Mouse (Mus musculus) CH12.LX (cell line): ENCODE results near the gene Nebl. TPM values are rescaled to one million over a fixed set of nuclear protein-coding genes. Genes with fewer than 3 reads are reported as not detected.

ENCODE experiments used
- DNase-seq: peaks from one replicate; pipeline ENCODE4 v3.0.0-alpha.2; 2013; ENCODE audit errors: extremely low read depth
- H3K27ac ChIP-seq: 2 replicates; pipeline ENCODE4 v1.5.1; 2012; ENCODE audit warnings: low read depth, mild to moderate bottlenecking, control low read depth, moderate library complexity; ENCODE audit not compliant: insufficient read depth
- H3K27me3 ChIP-seq: replicated peaks from 2 replicates; pipeline ENCODE3; 2012; ENCODE audit warnings: inconsistent platforms
- H3K36me3 ChIP-seq, 2 experiments: replicated peaks in 1 of 2; 2 replicates each; pipeline versions ENCODE3 to v1.6.1; 2012; ENCODE audit warnings: inconsistent platforms in 1 of 2, low read length in 1 of 2, mild to moderate bottlenecking in 1 of 2, mixed read lengths in 1 of 2, moderate library complexity in 1 of 2; ENCODE audit not compliant: control insufficient read depth in 1 of 2, insufficient read depth in 1 of 2
- H3K4me1 ChIP-seq, 2 experiments: 2 replicates each; pipeline ENCODE4 v1.6.1; 2012; ENCODE audit warnings: inconsistent platforms in 1 of 2, moderate library complexity in 1 of 2; ENCODE audit not compliant: insufficient read depth in 2 of 2, control insufficient read depth in 1 of 2
- H3K4me2 ChIP-seq: 2 replicates; pipeline ENCODE4 v1.6.1; 2012; ENCODE audit warnings: low read depth, mild to moderate bottlenecking, control low read depth; ENCODE audit not compliant: poor library complexity, insufficient read depth, severe bottlenecking
- H3K4me3 ChIP-seq, 3 experiments: fragments of 150-350 bp in 1 of 3; sonication (generic) in 1 of 3; replicated peaks in 1 of 3; 2 replicates each; pipeline versions ENCODE3 to v1.5.1; 2011 to 2012; ENCODE audit warnings: low read depth in 2 of 3, low read length in 2 of 3, mild to moderate bottlenecking in 2 of 3, moderate library complexity in 2 of 3, control low read depth in 1 of 3, improper control_type of control experiment in 1 of 3, inconsistent platforms in 1 of 3, mixed read lengths in 1 of 3; ENCODE audit not compliant: poor library complexity in 1 of 3
- H3K79me2 ChIP-seq: replicated peaks from 2 replicates; pipeline ENCODE4 v1.6.1; 2012; ENCODE audit warnings: mild to moderate bottlenecking, moderate library complexity; ENCODE audit not compliant: control insufficient read depth, poor library complexity, insufficient read depth, severe bottlenecking; ENCODE audit errors: extremely low read depth
- H3K9ac ChIP-seq: 2 replicates; pipeline ENCODE4 v1.6.1; 2012; ENCODE audit warnings: low read depth, mild to moderate bottlenecking, control low read depth, moderate library complexity; ENCODE audit not compliant: insufficient read depth
- H3K9me3 ChIP-seq: replicated peaks from 2 replicates; pipeline ENCODE3; 2012; ENCODE audit warnings: low read length, inconsistent platforms, mixed read lengths
- BHLHE40 ChIP-seq: IDR thresholded peaks from 2 replicates; pipeline ENCODE4 v1.6.1; 2011; ENCODE audit warnings: mild to moderate bottlenecking, low read depth, low read length, improper control_type of control experiment
- CHD1 ChIP-seq: IDR thresholded peaks from 2 replicates; pipeline ENCODE4 v1.6.1; 2012; ENCODE audit warnings: low read depth, low read length, improper control_type of control experiment, inconsistent platforms
- CHD2 ChIP-seq: IDR thresholded peaks from 2 replicates; pipeline ENCODE4 v1.6.1; 2011; ENCODE audit warnings: low read length, improper control_type of control experiment
- CTCF ChIP-seq, 2 experiments: IDR thresholded peaks in 1 of 2; conservative IDR thresholded peaks in 1 of 2; 2 replicates each; pipeline ENCODE4 v1.5.1; 2011 to 2012; ENCODE audit warnings: low read depth in 2 of 2, low read length in 2 of 2, improper control_type of control experiment in 1 of 2, inconsistent platforms in 1 of 2, mild to moderate bottlenecking in 1 of 2, moderate library complexity in 1 of 2
- ELF1 ChIP-seq: IDR thresholded peaks from 2 replicates; pipeline ENCODE4 v1.6.1; 2014; ENCODE audit warnings: low read depth, mild to moderate bottlenecking, inconsistent platforms, low read length, improper control_type of control experiment
- EP300 ChIP-seq: IDR thresholded peaks from 2 replicates; pipeline ENCODE4 v1.6.1; 2011; ENCODE audit warnings: low read length, improper control_type of control experiment
- ETS1 ChIP-seq: conservative IDR thresholded peaks from 2 replicates; pipeline ENCODE4 v1.6.1; 2012; ENCODE audit warnings: low read depth, mild to moderate bottlenecking, inconsistent platforms, low read length, improper control_type of control experiment, moderate library complexity
- GABPA ChIP-seq: IDR thresholded peaks from 2 replicates; pipeline ENCODE4 v1.6.1; 2012; ENCODE audit warnings: low read depth, low read length, improper control_type of control experiment, inconsistent platforms; ENCODE audit not compliant: insufficient replicate concordance
- HCFC1 ChIP-seq: IDR thresholded peaks from 2 replicates; pipeline ENCODE4 v1.6.1; 2012; ENCODE audit warnings: low read depth, mild to moderate bottlenecking, inconsistent platforms, low read length, improper control_type of control experiment
- JUN ChIP-seq: IDR thresholded peaks from 2 replicates; pipeline ENCODE4 v1.6.1; 2011; ENCODE audit warnings: low read depth, mild to moderate bottlenecking, low read length, improper control_type of control experiment, moderate library complexity; ENCODE audit not compliant: insufficient read depth
- KAT2A ChIP-seq: IDR thresholded peaks from 2 replicates; pipeline ENCODE4 v1.6.1; 2012; ENCODE audit warnings: low read length, improper control_type of control experiment, inconsistent platforms; ENCODE audit not compliant: insufficient replicate concordance
- MAFK ChIP-seq: IDR thresholded peaks from 2 replicates; pipeline ENCODE4 v1.6.1; 2011; ENCODE audit warnings: low read length, improper control_type of control experiment; ENCODE audit not compliant: insufficient replicate concordance
- MAX ChIP-seq: IDR thresholded peaks from 2 replicates; pipeline ENCODE4 v1.6.1; 2011; ENCODE audit warnings: low read length, improper control_type of control experiment
- MAZ ChIP-seq: IDR thresholded peaks from 2 replicates; pipeline ENCODE4 v1.6.1; 2012; ENCODE audit warnings: low read depth, mild to moderate bottlenecking, inconsistent platforms, low read length, improper control_type of control experiment, moderate library complexity
- MEF2A ChIP-seq: IDR thresholded peaks from 2 replicates; pipeline ENCODE4 v1.6.1; 2014; ENCODE audit warnings: low read depth, mild to moderate bottlenecking, inconsistent platforms, low read length, improper control_type of control experiment, borderline replicate concordance
- MYC ChIP-seq: IDR thresholded peaks from 2 replicates; pipeline ENCODE4 v1.6.1; 2011; ENCODE audit warnings: low read depth, mild to moderate bottlenecking, improper control_type of control experiment, low read length
- NELFE ChIP-seq: IDR thresholded peaks from 2 replicates; pipeline ENCODE4 v1.6.1; 2011; ENCODE audit warnings: low read depth, low read length, improper control_type of control experiment
- NRF1 ChIP-seq: IDR thresholded peaks from 2 replicates; pipeline ENCODE4 v1.6.1; 2014; ENCODE audit warnings: low read depth, mild to moderate bottlenecking, inconsistent platforms, low read length, improper control_type of control experiment, moderate library complexity
- PAX5 ChIP-seq: IDR thresholded peaks from 2 replicates; pipeline ENCODE4 v1.6.1; 2012; ENCODE audit warnings: low read length, inconsistent platforms, mixed read lengths
- RCOR1 ChIP-seq: conservative IDR thresholded peaks from 2 replicates; pipeline ENCODE4 v1.6.1; 2012; ENCODE audit warnings: low read depth, mild to moderate bottlenecking, inconsistent platforms, low read length, improper control_type of control experiment
- SIN3A ChIP-seq: IDR thresholded peaks from 2 replicates; pipeline ENCODE4 v1.6.1; 2012; ENCODE audit warnings: low read length, improper control_type of control experiment, inconsistent platforms
- SMC3 ChIP-seq: IDR thresholded peaks from 2 replicates; pipeline ENCODE4 v1.6.1; 2011; ENCODE audit warnings: low read depth, low read length, improper control_type of control experiment
- TBP ChIP-seq: conservative IDR thresholded peaks from 2 replicates; pipeline ENCODE4 v1.6.1; 2011; ENCODE audit warnings: low read depth, low read length, improper control_type of control experiment
- TCF12 ChIP-seq: IDR thresholded peaks from 2 replicates; pipeline ENCODE4 v1.6.1; 2014; ENCODE audit warnings: low read depth, mild to moderate bottlenecking, inconsistent platforms, low read length, improper control_type of control experiment
- UBTF ChIP-seq: IDR thresholded peaks from 2 replicates; pipeline ENCODE4 v1.6.1; 2012; ENCODE audit warnings: low read depth, mild to moderate bottlenecking, inconsistent platforms, low read length, improper control_type of control experiment, moderate library complexity
- USF1 ChIP-seq: IDR thresholded peaks from 2 replicates; pipeline ENCODE4 v1.6.1; 2014; ENCODE audit warnings: low read depth, mild to moderate bottlenecking, inconsistent platforms, low read length, improper control_type of control experiment
- USF2 ChIP-seq: conservative IDR thresholded peaks from 2 replicates; pipeline ENCODE4 v1.6.1; 2011; ENCODE audit warnings: low read depth, low read length, improper control_type of control experiment
- ZC3H11A ChIP-seq: IDR thresholded peaks from 2 replicates; pipeline ENCODE4 v1.6.1; 2012; ENCODE audit warnings: low read depth, mild to moderate bottlenecking, inconsistent platforms, low read length, improper control_type of control experiment
- ZKSCAN1 ChIP-seq: IDR thresholded peaks from 2 replicates; pipeline ENCODE4 v1.6.1; 2012; ENCODE audit warnings: low read depth, inconsistent platforms, low read length, improper control_type of control experiment, borderline replicate concordance
- ZNF384 ChIP-seq: IDR thresholded peaks from 2 replicates; pipeline ENCODE4 v1.6.1; 2012; ENCODE audit warnings: low read depth, low read length, improper control_type of control experiment, inconsistent platforms
- dilution Hi-C: fragments of 300-500 bp; cut with MboI; formaldehyde crosslinking; loops from 2 replicates; pipeline ENCODE4 v1.14.3; 2020; ENCODE audit warnings: low sequenced_read_pairs; ENCODE audit not compliant: extremely low pct_unique_long_range_greater_than_20kb, extremely low pct_ligation_motif_present
- in situ Hi-C: fragments of 300-500 bp; cut with MboI; formaldehyde crosslinking; loops from 3 replicates; pipeline ENCODE4 v1.14.3; 2019; ENCODE audit warnings: low sequenced_read_pairs, low pct_ligation_motif_present, low pct_unique_long_range_greater_than_20kb, mixed read lengths
- polyA plus RNA-seq: library from polyadenylated mRNA; unstranded; fragments of >175 nt; gene quantifications from 2 replicates; pipeline ENCODE4 v1.2.1, GENCODE M21; 2012; ENCODE audit warnings: low read depth; ENCODE audit not compliant: insufficient read length
- total RNA-seq, 2 experiments: library from RNA; depleted of rRNA; stranded (reverse); fragments of 300-350 nt in 1 of 2; fragments of >200 nt in 1 of 2; gene quantifications; 2 replicates each; pipeline ENCODE4 v1.2.3; 2012 to 2014

Gene Nebl
- total and polyA plus RNA-seq, 3 experiments: 12.6 to 113 (median 46.4) TPM

DNA sequence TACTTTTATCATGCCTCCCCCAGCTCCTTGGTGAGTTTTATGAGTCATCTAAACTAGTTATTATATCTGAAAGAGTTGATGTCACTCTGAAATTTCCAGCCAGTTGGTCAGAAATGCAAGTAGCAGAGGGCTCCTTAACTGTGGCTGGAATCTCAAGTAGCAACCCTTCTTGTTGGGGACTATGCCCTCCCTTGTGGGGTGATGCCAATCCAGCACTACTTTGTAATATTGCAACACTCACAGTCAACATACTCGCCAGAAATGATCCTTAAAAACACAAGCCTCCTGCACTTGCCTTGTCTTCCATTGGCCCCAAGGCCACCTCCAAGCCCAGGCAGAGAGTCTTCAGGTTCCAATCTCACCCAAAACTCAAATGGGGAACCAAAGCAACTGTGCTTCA lies 13.0 kb downstream of the Nebl start:
- Histone ChIP-seq H3K4me2 (no peak overlapping the region), H3K4me1 (no peaks in the 10 kb centered on the region), H3K27me3 (no peaks in the 10 kb centered on the region), H3K27ac (no peak overlapping the region), H3K9ac (no peak overlapping the region), H3K9me3 (no peaks in the 10 kb centered on the region), H3K4me3 (no peak overlapping the region), H3K36me3 (no peaks in the 10 kb centered on the region), H3K79me2 (no peaks in the 10 kb centered on the region)
- DNase-seq: no peak
- dilution Hi-C loops (no loop called here), in situ Hi-C loops (no loop called here)
- TF ChIP-seq CHD2 (no peak), CHD1 (no peak), MYC (no peak), HCFC1 (no peak), SIN3A (no peak), TCF12 (no peak), MEF2A (no peak), TBP (no peak), USF2 (no peak), KAT2A (no peak), PAX5 (no peak), ELF1 (no peak), NELFE (no peak), MAZ (no peak), MAX (no peak), ZC3H11A (no peak), JUN (no peak), GABPA (no peak), ETS1 (no peak), ZNF384 (no peak)

DNA sequence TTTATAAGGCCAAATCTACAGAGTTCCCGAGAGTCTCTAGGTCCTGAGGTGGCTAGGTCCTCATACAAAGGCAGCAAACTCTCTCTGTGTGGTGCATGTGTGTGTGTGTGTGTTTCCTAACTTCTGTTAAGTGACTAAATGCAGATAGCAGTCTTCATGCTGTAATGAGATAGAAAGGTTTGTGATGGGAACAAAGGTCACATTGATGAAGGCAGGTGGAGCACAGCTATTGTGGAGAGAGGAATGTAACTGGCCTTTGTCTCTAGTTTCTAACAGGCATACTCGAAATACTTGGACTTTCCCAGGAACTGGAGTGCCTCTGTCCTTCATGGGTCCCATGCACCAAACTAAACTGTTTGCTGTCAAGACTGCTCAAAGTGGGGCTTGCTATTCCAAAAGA lies 14.1 kb downstream of the Nebl start:
- Histone ChIP-seq H3K36me3 (no peaks in the 10 kb centered on the region), H3K27ac (no peak overlapping the region), H3K27me3 (no peaks in the 10 kb centered on the region), H3K4me2 (no peak overlapping the region), H3K9me3 (no peaks in the 10 kb centered on the region), H3K4me3 (no peak overlapping the region), H3K4me1 (no peaks in the 10 kb centered on the region), H3K79me2 (no peaks in the 10 kb centered on the region), H3K9ac (no peak overlapping the region)
- DNase-seq: no peak
- TF ChIP-seq ZKSCAN1 (no peak), ETS1 (no peak), SMC3 (no peak), CHD2 (no peak), USF2 (no peak), ELF1 (no peak), TBP (no peak), BHLHE40 (no peak), NRF1 (no peak), CTCF (conservative IDR thresholded peaks at IDR 0.05 in 1 of 2, IDR thresholded peaks at IDR 0.05 in 1 of 2; ENCODE audit: low read depth in 2 of 2, low read length in 2 of 2) (no peak), ZC3H11A (no peak), MAFK (no peak), RCOR1 (no peak), EP300 (no peak), USF1 (no peak), SIN3A (no peak), JUN (no peak), UBTF (no peak), MAX (no peak)
- in situ Hi-C loops: no loop called here
- dilution Hi-C loops: no loop called here
